Mouse (Mus musculus) gonadal fat pad, adult 2 months (tissue): ENCODE data around the gene Mgat5. TPM values are rescaled to one million over a fixed set of nuclear protein-coding genes. Genes with fewer than 3 reads are reported as not detected.

Experiments
- DNase-seq: peaks from one replicate; pipeline ENCODE4 v3.0.0-alpha.2; 2012; ENCODE audit warnings: low read depth
- polyA plus RNA-seq: library from polyadenylated mRNA; depleted of rRNA; stranded (reverse); fragments of >200 nt; gene quantifications from 2 replicates; pipeline ENCODE4 v1.2.3, GENCODE M21; 2012

Mgat5 gene
- polyA plus RNA-seq, 1 experiment = 5.6 TPM

DNA sequence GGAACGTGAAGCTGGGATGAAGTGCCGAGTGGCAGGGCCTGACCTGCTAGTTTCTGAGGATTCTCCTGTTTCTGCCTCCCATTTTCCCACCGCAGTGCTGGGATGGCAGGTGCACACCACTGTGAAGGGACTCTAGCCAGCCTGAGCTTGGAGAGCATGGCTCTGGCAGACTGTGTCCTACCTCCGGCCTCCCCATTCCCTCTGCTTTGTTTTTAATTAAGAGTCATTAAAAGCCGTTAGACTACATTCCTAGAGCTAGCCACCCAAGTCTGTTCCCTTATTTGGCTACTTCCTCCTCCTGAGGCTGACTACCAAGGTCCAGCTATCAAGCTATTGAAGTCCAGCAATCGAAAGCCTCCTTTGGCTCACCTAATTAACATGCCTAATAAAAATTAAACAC, 56.2 kb downstream of the Mgat5 start:
- no peak for DNase-seq

DNA sequence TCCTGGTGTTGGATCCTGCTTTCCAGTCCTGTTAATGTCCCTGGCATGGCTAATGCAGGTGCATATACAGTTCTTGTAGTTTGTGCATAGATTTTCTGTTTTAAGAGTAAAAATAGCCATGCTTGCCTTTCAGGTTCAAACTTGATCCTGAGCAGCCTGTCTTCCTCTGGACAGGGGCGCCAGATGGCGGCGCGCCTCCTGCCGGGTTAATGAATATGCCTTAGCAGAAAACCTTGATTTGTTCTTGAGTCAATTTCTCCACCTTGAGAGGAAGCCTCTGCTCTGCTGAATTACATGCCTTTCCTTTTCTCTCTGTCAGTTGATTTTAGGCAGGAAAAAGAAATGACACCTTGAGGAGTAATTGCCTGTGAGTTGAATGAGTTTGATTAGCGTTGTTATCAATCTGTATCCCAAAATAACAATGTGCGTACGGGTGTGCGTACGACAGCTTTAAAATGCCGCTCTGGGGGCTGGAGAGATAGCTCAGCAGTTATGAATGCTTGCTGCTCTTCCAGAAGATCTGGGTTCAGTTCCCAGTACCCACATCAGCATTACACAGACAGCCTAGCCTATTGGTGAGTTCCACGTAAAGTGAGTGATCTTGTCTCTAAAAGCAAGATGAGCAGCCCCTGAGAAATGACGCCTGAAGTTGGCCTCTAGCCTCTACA, 57.5 kb downstream of the Mgat5 start:
- no peak for DNase-seq

DNA sequence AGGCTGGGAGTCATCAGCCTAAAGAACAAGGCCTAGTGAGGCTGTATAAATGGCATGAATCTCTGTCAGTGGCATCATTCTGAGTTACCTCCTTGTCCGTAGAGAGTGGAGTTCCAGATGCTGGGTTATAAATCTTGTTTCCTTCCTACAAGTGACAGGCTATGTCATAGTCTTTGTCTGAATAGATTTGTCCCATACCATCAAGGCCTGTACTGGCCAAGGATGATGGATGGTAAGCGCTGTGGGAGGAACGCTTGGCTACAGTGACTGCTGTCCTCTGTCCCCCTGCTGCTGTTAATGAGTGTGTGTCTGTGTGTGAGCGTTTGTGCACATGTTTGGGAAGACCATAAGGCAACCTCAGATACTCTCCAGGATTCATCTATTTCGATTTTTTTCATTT, 63.2 kb downstream of the Mgat5 start:
- no peak for DNase-seq

DNA sequence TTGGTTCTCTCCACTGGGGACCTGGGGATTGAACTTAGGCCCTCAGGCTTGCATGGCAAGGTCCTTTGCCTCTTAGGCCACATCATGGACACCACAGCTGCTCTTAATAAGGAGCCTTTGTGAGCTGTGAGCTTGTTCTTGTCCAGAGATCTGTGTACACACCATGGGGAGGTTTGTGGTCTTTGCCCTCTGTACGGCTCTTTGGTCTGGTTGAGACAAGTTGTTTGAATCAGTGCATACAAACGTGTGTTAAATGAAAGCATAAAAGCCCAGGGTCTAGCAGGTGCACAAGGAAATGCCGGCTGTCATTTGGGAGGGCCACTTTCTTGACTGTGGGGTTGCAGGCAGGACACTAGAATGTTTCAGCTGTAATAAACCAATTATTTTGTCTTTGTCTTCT, 64.5 kb downstream of the Mgat5 start:
- DNase-seq = no peak

DNA sequence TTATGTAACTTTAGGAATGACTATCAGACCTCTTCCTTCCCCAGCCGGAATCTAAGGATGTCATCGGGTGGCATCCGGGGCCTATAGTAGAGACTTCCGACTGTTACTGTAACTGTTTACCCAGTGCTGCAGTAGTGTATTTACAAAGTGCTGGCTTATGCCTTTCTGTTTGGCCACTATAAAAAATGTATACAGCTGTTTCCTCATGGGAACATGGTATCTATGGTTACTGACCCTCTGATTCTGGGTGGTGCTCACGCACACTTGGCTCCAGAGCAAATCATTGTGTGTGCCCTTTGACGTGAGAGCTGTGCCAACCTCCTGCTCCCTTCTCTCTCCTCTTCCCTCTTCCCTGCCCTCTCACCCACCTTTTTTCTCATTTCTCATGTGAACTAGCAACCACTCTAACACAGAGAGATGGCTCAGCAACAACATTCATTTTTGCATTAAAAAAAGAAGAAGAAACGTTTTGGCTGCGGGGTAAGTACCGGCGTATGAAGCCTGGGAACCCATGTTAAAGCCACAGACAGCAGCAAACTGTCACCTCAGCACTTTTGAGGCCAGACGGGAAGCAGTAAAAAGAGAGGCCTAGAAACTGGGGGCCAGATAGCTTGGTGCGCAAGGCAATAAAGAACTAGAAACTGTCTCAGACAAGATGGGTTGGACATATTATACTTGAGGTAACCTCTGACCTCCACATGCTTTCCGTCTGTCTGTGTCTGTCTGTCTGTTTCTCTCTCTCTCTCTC, 65.6 kb downstream of the Mgat5 start:
- no peak for DNase-seq

DNA sequence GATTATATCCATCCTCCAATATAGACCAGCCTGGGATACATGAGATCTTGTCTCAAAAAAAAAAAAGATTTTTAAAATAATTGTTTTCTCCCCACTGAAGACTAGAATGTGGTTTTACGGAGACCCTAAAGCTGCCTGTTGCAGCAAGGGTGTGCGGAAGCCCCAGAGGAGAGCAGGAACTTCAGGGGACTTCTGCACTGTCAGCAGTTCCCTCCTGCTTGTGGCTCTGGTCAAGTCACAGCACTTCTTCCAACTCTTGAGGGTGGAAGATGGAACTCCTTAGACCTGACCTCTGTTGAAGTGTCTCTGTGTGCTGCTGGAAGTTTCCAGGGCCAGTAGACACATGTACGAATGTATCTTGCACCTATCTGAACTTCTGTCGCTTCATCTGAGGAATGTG, 66.3 kb downstream of the Mgat5 start:
- no peak for DNase-seq

DNA sequence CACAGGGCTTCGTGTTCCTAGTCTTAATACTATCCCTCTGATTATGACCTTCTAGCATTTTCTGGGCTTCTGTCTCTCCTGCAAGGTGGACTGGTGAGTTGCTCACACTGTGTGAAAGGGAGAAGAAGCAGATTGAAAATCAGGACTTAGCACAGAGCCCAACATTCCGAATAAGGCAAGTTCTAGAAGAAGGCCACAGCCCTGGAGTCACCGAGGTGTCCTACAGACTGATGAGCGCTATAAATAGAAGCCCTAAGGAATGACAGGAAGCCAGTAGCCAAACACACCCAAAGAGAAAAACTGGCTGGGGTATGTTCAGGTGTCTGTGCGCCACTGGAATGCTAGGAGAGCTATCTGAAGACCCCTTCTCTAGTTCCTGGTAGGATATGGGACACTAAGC, 68.5 kb downstream of the Mgat5 start:
- no peak for DNase-seq

DNA sequence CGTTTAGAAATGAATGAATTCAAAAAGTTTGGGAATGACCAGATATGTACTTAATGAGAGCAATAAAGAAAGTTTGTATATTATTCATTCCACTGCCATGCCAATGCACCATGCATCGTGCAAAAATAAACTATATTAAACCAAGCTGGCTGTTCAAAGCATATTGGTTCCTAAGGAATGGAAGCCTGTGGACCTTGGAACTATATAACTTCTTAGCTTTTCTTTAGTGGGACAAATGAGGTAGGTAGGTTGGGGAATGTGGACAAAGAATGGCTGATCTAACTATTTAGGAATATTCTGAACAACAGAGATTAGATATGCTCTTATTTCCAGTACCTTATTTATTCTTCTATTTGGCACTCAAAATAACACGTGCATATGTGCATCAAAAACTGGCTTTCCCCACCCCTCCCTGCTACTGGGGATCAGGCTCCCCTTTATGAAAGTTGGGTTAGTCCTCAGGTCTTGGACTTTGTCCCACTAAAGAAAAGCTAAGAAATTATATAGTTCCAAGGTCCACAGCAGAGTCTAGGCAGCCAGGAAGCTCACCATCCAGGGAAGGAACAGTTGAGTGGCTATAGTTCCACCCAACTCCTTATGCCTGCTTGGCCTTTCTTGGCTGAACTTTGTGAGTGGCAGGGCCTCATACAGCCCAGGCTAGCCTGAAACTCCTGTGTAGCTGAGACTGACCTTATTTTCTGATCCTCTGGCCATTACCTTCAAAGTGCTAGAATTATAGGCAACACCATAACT, 70.9 kb downstream of the Mgat5 start:
- DNase-seq = no peak

DNA sequence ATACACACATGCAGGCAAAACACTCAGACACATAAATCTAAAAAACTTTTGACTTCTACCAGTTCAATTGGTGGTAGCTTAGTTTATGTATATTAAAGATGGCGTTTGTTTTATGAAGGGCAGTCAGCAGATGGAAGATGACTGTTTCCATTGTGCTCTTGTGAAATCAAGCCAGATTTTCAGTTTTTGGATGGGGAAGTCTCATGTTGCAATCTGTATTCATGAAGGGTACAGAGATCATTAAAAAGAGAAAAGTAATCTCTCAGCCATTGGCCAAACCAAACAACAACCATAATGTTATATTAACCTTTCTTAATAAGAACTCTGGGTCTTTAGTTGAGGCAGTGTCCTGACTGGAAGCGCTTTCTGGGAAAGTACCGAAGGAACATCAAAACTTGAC, 73.3 kb downstream of the Mgat5 start:
- peak; percentile 51 for DNase-seq

DNA sequence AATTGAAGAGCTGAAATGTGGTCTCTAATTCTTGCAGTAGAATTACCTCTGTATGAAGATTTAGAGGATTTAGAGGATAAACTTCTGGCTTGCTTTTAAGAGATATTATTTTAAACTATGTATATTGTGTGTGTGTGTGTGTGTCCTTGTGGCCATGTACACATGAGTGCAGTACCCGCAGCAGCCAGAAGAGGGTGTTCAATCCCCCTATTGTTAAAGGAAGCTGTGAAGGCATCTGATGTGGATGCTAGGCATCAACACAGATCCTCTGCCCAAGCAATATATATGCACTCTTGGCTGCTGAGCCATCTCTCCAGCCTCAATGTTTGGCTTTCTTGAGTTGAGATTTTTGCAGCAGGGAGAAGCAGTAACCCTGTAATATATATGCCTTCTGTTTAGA, 75.4 kb downstream of the Mgat5 start:
- no peak for DNase-seq

DNA sequence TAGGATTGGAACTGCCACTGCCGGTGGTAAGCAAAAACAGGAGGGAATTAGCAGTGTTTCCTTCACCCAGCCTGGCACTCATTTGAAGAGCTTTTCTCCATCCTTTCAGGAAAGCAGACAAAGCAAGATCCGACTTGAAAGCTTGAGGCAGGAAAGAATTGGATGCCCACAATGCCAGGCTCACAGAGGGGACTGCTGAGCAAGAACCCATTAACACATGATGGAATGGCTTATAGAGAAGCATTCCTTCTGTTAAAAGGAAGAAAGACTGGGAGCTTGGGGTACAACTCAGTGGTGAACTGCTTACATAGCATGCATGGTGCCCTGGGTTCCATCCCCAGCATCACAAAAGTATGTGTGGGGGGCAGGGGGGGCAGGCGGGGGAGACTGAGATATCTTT, 80.2 kb downstream of the Mgat5 start:
- no peak for DNase-seq

DNA sequence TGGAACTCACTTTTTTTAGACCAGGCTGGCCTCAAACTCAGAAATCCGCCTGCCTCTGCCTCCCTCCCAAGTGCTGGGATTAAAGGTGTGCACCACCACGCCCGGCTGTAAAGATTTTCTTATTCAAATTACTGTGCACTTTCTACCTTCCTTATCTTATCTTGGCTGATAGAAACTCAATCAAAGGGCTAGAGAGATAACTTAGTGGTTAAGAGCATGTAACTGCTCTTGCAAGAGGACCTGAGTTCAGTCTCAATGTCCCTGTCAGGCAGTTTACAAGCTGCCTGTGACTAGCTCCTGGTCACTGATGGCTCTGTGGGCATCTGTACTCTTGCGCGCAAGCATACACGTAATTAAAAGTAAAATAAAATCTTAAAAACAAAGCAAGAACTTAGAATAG, 82.7 kb downstream of the Mgat5 start:
- no peak for DNase-seq

DNA sequence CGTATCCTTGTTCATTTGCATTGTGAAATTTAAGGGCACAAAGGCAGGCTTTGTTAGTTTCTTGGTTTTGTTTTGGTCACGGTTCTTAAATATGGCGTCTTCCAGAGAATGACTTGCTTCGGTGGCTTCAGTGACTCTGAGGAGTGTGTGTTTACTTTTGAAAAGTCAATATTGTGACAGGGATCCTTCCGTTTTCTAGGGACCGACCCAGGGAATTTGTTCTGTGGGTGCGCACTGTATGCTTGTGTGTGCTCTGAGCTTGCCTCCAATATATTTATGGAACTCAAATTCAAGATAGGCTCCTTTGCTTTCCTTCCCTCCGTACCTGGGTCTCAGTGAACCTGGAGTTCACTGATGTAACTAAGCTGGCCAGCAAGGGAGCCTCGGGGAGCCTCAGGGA, 86.1 kb downstream of the Mgat5 start:
- no peak for DNase-seq

DNA sequence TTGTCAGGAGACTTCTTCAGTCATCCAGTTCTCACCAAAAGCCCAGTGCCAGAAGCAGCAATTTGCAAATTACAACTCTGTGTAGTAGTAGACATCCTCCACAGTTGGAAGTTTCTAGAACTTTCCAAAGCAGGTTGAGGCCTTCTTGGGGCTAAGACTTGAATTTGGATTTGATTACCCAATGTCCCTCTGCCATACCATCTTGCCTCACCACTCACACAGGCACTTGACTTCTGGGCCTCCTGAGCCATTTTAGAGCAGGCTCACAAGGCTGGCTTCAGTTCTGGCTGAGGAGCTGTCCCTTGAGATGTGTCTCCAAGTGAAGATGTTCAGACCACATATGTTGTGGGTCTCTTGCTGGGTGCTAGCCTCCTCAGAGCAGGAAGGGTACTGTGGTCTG, 86.9 kb downstream of the Mgat5 start:
- DNase-seq = no peak

DNA sequence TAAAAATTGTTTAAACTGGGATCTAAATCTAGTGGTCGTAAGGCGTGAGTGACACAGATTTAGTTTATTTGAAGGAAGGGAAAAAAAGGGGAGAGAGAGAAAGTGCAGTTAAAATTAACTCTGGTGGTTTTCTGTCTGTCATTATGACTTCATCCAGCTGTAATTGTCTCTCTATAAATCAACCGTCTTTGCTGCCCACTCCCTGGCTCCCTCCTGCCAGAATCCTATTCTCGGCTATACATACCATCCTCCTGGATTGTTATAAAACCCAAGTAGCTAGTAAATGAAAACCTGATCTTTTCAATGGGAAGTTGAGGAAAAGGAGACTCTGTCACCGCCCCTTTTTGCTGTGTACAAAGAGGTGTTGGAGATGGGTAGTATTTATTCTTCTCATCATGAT, 88.5 kb downstream of the Mgat5 start:
- no peak for DNase-seq

DNA sequence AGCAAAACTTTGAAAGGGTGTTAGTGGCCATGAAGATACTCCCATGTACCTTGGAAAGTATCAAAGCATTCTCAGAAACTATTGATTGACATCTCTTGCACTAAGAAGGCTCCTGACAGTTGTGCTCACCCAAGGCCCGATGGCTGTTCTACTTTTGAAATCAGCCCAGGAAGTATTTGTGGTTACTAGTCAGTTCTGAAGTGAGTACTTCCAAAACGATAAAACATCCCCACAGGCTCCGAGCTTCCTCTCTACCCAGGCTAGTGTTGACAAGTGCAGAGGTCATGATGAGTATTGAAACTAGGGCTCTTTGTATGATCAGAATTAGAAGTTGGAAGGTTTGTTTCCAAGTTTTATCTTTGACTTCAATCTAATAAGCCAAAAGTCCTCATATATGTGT, 92.0 kb downstream of the Mgat5 start:
- DNase-seq = no peak

DNA sequence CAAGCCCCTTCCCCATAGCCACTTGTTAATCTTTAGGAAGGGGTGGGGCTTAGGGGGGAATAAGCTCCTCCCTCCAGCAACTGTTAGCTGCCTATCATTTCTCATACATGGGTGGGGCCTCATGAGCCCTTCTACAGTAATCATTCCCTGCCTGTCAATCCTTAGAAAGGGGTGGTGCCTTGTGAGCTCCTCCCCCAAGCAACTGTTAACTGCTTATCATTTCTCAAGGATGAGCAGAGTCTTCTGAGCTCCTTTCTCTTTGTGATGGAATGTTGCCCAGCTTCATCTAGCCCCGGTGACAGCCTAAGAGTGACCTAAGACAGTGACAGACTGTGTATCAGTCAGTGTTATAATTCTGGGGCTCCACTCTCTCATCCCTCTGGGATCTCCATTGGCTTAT, 95.0 kb downstream of the Mgat5 start:
- no peak for DNase-seq

DNA sequence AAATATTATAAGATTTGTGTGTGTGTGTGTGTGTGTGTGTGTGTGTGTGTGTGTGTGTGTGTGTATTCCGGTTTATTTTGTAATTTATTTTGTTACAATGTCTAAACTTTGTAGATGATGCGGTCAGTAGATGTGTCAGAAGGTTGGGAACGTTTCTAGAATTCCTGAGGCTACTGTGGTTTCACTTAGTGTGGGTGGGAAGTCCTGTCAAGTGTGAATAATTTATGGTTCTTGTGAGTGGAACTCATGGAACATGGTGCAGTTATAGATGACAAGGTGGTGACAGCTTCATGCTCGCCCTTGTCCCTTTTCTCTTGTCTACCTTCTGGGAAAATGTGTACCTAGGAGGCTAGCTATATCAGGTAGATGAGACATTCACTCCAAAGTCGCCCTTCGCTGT, 96.2 kb downstream of the Mgat5 start:
- no peak for DNase-seq

DNA sequence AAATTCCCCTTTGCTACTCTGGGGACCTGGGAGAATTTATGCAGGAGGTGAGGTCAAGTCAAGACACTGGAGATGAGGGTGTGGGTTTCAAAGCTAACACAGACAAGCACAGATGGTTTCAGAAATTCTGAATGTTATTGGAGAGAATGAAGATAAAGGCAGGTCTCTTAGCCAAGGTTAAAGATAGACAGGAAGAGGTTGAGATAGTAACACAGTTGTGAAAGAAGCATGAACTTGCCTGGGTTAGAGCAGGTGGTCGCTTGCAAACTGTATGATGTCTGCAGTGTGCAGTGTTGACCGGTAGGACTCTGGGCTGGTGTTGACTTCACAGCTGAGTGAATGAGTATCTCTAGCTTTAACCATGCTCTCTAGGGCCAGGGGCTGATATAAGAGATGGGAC, 97.8 kb downstream of the Mgat5 start:
- DNase-seq = no peak

DNA sequence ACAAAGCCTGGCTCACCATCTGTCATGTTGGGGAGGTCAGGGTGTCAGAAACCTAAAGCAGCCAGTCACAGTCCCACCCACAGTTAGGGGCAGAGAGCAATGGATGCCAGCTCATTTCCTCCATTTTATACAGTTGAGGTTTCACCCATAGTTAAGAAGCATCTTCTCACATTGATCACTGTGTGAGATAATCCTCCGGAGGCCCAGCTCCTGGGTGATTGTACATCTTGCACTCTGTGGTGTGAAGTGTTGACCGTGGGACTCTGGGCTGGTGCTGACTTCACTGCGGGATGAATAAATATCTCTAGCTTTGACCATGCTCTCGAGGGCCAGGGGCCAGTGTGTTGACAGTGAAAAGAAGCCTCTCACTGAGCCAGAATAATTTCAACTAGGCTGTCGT, 99.0 kb downstream of the Mgat5 start:
- no peak for DNase-seq

DNA sequence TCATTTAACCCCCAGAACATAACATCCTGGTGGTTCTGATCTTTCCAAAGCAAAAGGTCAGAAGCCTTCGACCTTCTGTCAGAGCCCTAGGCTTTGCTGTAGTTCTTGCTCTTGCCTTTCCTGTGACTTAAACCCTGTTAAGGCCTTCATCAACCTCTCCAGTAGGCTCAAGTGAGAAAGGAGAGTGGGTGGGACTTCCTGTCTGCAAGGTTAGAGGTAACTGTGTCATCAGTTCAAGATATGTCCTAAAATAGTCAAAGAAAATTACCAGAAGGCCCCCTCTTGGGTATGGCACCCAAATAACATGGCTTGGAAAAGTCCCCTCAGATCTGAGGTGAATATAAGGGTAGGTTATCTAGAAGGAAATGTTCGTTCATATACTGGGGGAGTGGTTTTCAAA, 99.5 kb downstream of the Mgat5 start:
- DNase-seq = no peak

DNA sequence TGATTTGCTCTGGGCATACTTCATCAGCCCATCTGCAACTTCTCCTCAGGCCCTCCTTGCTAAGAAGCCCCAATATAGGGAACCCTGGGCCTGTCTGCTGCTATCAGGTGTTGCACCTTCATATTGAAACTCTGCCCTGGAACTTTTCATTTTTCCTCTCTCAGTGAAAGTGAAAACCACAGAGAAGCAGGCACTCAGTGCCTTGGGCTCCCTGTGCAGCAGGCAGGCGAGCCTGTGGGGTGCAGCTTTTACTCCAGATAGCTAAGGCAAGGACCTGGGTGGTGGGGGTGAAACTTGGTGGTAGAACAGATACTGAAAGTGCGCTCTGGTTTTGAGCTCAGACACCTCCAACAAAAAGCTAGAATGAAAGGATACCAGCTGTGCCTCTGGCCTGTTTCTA, 100.8 kb downstream of the Mgat5 start:
- DNase-seq = no peak
